Mouse (Mus musculus): ENCODE results near the gene Itpr2.

DNA sequence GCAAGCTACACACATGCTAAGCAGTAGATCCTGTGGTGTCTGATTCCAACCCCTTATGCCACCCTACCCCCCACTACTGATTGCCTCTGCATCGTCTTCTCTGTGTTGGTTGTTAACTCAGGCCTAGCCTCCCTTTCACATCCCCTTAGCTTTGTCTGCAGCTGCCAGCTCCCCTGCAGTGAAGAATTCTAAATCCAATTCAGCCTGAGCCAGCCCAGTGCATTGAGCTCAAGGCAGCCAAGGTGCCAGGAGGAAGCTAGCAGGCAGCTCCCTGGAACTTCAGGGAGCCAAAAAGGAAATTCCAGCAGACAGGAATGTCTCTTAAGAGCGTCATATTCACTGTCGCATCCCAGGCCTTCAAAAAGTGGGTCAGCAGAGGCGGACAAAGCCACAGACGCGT is 159.0 kb downstream of the Itpr2 start:
- TF ChIP-seq CTCF (IDR thresholded peaks at IDR 0.05; ENCODE audit: low read depth, low read length): no peak
- no peak for TF ChIP-seq GATA2 (IDR thresholded peaks at IDR 0.05; ENCODE audit: borderline replicate concordance, low read depth, low read length)
- no peak for TF ChIP-seq GATA1 (IDR thresholded peaks at IDR 0.05; ENCODE audit: borderline replicate concordance, low read length)
- TF ChIP-seq TAL1 (conservative IDR thresholded peaks at IDR 0.05; ENCODE audit: low read depth, low read length): no peak
- TF ChIP-seq POLR2AphosphoS5 (IDR thresholded peaks at IDR 0.05; ENCODE audit: insufficient replicate concordance, low read depth, low read length): no peak

All from G1E (cell line).